Mouse (Mus musculus) CH12.LX (cell line): ENCODE measurements around the gene Prkaa1. TPM values are rescaled to one million over a fixed set of nuclear protein-coding genes. Genes with fewer than 3 reads are reported as not detected.

Source experiments
- DNase-seq: peaks from one replicate; pipeline ENCODE4 v3.0.0-alpha.2; 2013; ENCODE audit errors: extremely low read depth
- H3K27ac ChIP-seq: 2 replicates; pipeline ENCODE4 v1.5.1; 2012; ENCODE audit warnings: low read depth, mild to moderate bottlenecking, control low read depth, moderate library complexity; ENCODE audit not compliant: insufficient read depth
- H3K27me3 ChIP-seq: replicated peaks from 2 replicates; pipeline ENCODE3; 2012; ENCODE audit warnings: inconsistent platforms
- H3K36me3 ChIP-seq, 2 experiments: replicated peaks in 1 of 2; 2 replicates each; pipeline versions ENCODE3 to v1.6.1; 2012; ENCODE audit warnings: inconsistent platforms in 1 of 2, low read length in 1 of 2, mild to moderate bottlenecking in 1 of 2, mixed read lengths in 1 of 2, moderate library complexity in 1 of 2; ENCODE audit not compliant: control insufficient read depth in 1 of 2, insufficient read depth in 1 of 2
- H3K4me1 ChIP-seq, 2 experiments: 2 replicates each; pipeline ENCODE4 v1.6.1; 2012; ENCODE audit warnings: inconsistent platforms in 1 of 2, moderate library complexity in 1 of 2; ENCODE audit not compliant: insufficient read depth in 2 of 2, control insufficient read depth in 1 of 2
- H3K4me2 ChIP-seq: 2 replicates; pipeline ENCODE4 v1.6.1; 2012; ENCODE audit warnings: low read depth, mild to moderate bottlenecking, control low read depth; ENCODE audit not compliant: poor library complexity, insufficient read depth, severe bottlenecking
- H3K4me3 ChIP-seq, 3 experiments: fragments of 150-350 bp in 1 of 3; sonication (generic) in 1 of 3; replicated peaks in 1 of 3; 2 replicates each; pipeline versions ENCODE3 to v1.5.1; 2011 to 2012; ENCODE audit warnings: low read depth in 2 of 3, low read length in 2 of 3, mild to moderate bottlenecking in 2 of 3, moderate library complexity in 2 of 3, control low read depth in 1 of 3, improper control_type of control experiment in 1 of 3, inconsistent platforms in 1 of 3, mixed read lengths in 1 of 3; ENCODE audit not compliant: poor library complexity in 1 of 3
- H3K79me2 ChIP-seq: replicated peaks from 2 replicates; pipeline ENCODE4 v1.6.1; 2012; ENCODE audit warnings: mild to moderate bottlenecking, moderate library complexity; ENCODE audit not compliant: control insufficient read depth, poor library complexity, insufficient read depth, severe bottlenecking; ENCODE audit errors: extremely low read depth
- H3K9ac ChIP-seq: 2 replicates; pipeline ENCODE4 v1.6.1; 2012; ENCODE audit warnings: low read depth, mild to moderate bottlenecking, control low read depth, moderate library complexity; ENCODE audit not compliant: insufficient read depth
- H3K9me3 ChIP-seq: replicated peaks from 2 replicates; pipeline ENCODE3; 2012; ENCODE audit warnings: low read length, inconsistent platforms, mixed read lengths
- E2F4 ChIP-seq: IDR thresholded peaks from 2 replicates; pipeline ENCODE4 v1.6.1; 2011; ENCODE audit warnings: low read depth, low read length, improper control_type of control experiment; ENCODE audit not compliant: insufficient replicate concordance
- EP300 ChIP-seq: IDR thresholded peaks from 2 replicates; pipeline ENCODE4 v1.6.1; 2011; ENCODE audit warnings: low read length, improper control_type of control experiment
- GABPA ChIP-seq: IDR thresholded peaks from 2 replicates; pipeline ENCODE4 v1.6.1; 2012; ENCODE audit warnings: low read depth, low read length, improper control_type of control experiment, inconsistent platforms; ENCODE audit not compliant: insufficient replicate concordance
- HCFC1 ChIP-seq: IDR thresholded peaks from 2 replicates; pipeline ENCODE4 v1.6.1; 2012; ENCODE audit warnings: low read depth, mild to moderate bottlenecking, inconsistent platforms, low read length, improper control_type of control experiment
- IRF4 ChIP-seq: IDR thresholded peaks from 2 replicates; pipeline ENCODE4 v1.6.1; 2014; ENCODE audit warnings: low read depth, mild to moderate bottlenecking, inconsistent platforms, low read length, improper control_type of control experiment
- JUND ChIP-seq: conservative IDR thresholded peaks from 2 replicates; pipeline ENCODE4 v1.6.1; 2011; ENCODE audit warnings: low read depth, low read length, improper control_type of control experiment
- MAFK ChIP-seq: IDR thresholded peaks from 2 replicates; pipeline ENCODE4 v1.6.1; 2011; ENCODE audit warnings: low read length, improper control_type of control experiment; ENCODE audit not compliant: insufficient replicate concordance
- MAZ ChIP-seq: IDR thresholded peaks from 2 replicates; pipeline ENCODE4 v1.6.1; 2012; ENCODE audit warnings: low read depth, mild to moderate bottlenecking, inconsistent platforms, low read length, improper control_type of control experiment, moderate library complexity
- MXI1 ChIP-seq: IDR thresholded peaks from 2 replicates; pipeline ENCODE4 v1.6.1; 2011; ENCODE audit warnings: mild to moderate bottlenecking, low read depth, low read length, improper control_type of control experiment
- NELFE ChIP-seq: IDR thresholded peaks from 2 replicates; pipeline ENCODE4 v1.6.1; 2011; ENCODE audit warnings: low read depth, low read length, improper control_type of control experiment
- NRF1 ChIP-seq: IDR thresholded peaks from 2 replicates; pipeline ENCODE4 v1.6.1; 2014; ENCODE audit warnings: low read depth, mild to moderate bottlenecking, inconsistent platforms, low read length, improper control_type of control experiment, moderate library complexity
- POLR2A ChIP-seq: IDR thresholded peaks from 2 replicates; pipeline ENCODE4 v1.6.1; 2011; ENCODE audit warnings: low read depth, mild to moderate bottlenecking, improper control_type of control experiment, low read length
- RAD21 ChIP-seq: IDR thresholded peaks from 2 replicates; pipeline ENCODE4 v1.6.1; 2011; ENCODE audit warnings: low read depth, mild to moderate bottlenecking, low read length, improper control_type of control experiment, moderate library complexity
- RCOR1 ChIP-seq: conservative IDR thresholded peaks from 2 replicates; pipeline ENCODE4 v1.6.1; 2012; ENCODE audit warnings: low read depth, mild to moderate bottlenecking, inconsistent platforms, low read length, improper control_type of control experiment
- SIN3A ChIP-seq: IDR thresholded peaks from 2 replicates; pipeline ENCODE4 v1.6.1; 2012; ENCODE audit warnings: low read length, improper control_type of control experiment, inconsistent platforms
- TBP ChIP-seq: conservative IDR thresholded peaks from 2 replicates; pipeline ENCODE4 v1.6.1; 2011; ENCODE audit warnings: low read depth, low read length, improper control_type of control experiment
- TCF12 ChIP-seq: IDR thresholded peaks from 2 replicates; pipeline ENCODE4 v1.6.1; 2014; ENCODE audit warnings: low read depth, mild to moderate bottlenecking, inconsistent platforms, low read length, improper control_type of control experiment
- UBTF ChIP-seq: IDR thresholded peaks from 2 replicates; pipeline ENCODE4 v1.6.1; 2012; ENCODE audit warnings: low read depth, mild to moderate bottlenecking, inconsistent platforms, low read length, improper control_type of control experiment, moderate library complexity
- USF1 ChIP-seq: IDR thresholded peaks from 2 replicates; pipeline ENCODE4 v1.6.1; 2014; ENCODE audit warnings: low read depth, mild to moderate bottlenecking, inconsistent platforms, low read length, improper control_type of control experiment
- USF2 ChIP-seq: conservative IDR thresholded peaks from 2 replicates; pipeline ENCODE4 v1.6.1; 2011; ENCODE audit warnings: low read depth, low read length, improper control_type of control experiment
- ZC3H11A ChIP-seq: IDR thresholded peaks from 2 replicates; pipeline ENCODE4 v1.6.1; 2012; ENCODE audit warnings: low read depth, mild to moderate bottlenecking, inconsistent platforms, low read length, improper control_type of control experiment
- ZKSCAN1 ChIP-seq: IDR thresholded peaks from 2 replicates; pipeline ENCODE4 v1.6.1; 2012; ENCODE audit warnings: low read depth, inconsistent platforms, low read length, improper control_type of control experiment, borderline replicate concordance
- dilution Hi-C: fragments of 300-500 bp; cut with MboI; formaldehyde crosslinking; loops from 2 replicates; pipeline ENCODE4 v1.14.3; 2020; ENCODE audit warnings: low sequenced_read_pairs; ENCODE audit not compliant: extremely low pct_unique_long_range_greater_than_20kb, extremely low pct_ligation_motif_present
- in situ Hi-C: fragments of 300-500 bp; cut with MboI; formaldehyde crosslinking; loops from 3 replicates; pipeline ENCODE4 v1.14.3; 2019; ENCODE audit warnings: low sequenced_read_pairs, low pct_ligation_motif_present, low pct_unique_long_range_greater_than_20kb, mixed read lengths
- polyA plus RNA-seq: library from polyadenylated mRNA; unstranded; fragments of >175 nt; gene quantifications from 2 replicates; pipeline ENCODE4 v1.2.1, GENCODE M21; 2012; ENCODE audit warnings: low read depth; ENCODE audit not compliant: insufficient read length
- total RNA-seq, 2 experiments: library from RNA; depleted of rRNA; stranded (reverse); fragments of 300-350 nt in 1 of 2; fragments of >200 nt in 1 of 2; gene quantifications; 2 replicates each; pipeline ENCODE4 v1.2.3; 2012 to 2014

Gene Prkaa1
- total and polyA plus RNA-seq, 3 experiments, result 12.6 to 25.4 (median 21.2) TPM

GRCm38 (mm10) chr15:5165121-5165773, 21.6 kb downstream of the Prkaa1 start:
- Histone ChIP-seq H3K9me3 (no peaks in the 10 kb centered on the region), H3K4me2 (no peak overlapping the region), H3K27ac (no peak overlapping the region), H3K79me2 (no peaks in the 10 kb centered on the region), H3K4me1 (no peaks in the 10 kb centered on the region)
- no peak for TF ChIP-seq NRF1
- TF ChIP-seq MAFK, result no peak
- no peak for TF ChIP-seq POLR2A
- no peak for TF ChIP-seq JUND
- TF ChIP-seq TCF12, result no peak
- no peak for TF ChIP-seq IRF4
- TF ChIP-seq, all 38 proteins: peak for 0
- in situ Hi-C loops, result no loop called here
- Histone ChIP-seq H3K9ac (no peak overlapping the region), H3K4me3 (no peak overlapping the region), H3K27me3 (no peaks in the 10 kb centered on the region), H3K36me3 (peaks cover 64 to 72% of the 10 kb centered on the region in 2 experiments)
- DNase-seq, result no peak
- dilution Hi-C loops, result no loop called here

DNA sequence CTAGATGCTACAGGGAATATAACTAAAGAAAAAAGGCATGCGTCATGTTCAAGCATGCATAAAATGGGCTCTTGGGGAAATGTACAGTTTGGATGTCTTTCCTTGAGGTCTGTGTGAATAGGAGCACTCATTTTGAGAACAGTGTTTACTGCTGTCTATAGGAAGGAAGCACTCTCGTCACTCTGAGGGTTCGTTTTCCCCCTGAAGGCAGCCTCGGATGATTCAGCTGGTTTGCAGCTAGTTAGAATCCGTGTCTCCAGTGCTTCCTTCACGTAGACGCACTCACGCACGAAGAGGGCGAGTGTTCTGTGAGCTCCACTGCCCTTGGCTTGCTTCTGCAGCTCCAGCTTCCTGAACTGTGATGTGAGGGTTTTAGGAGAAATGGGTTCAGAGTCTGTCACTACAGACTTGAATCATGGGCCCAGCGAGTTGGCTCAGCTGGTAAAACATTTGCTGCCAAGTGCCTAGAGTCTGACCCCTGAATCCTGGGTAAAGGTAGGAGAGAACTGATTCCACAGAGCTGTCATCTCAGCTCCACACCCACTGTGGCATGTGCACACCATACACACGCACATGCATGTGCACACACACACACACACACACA, 29.7 kb downstream of the Prkaa1 start:
- Histone ChIP-seq H3K4me1 (no peaks in the 10 kb centered on the region), H3K9me3 (no peaks in the 10 kb centered on the region), H3K27ac (no peak overlapping the region), H3K4me2 (no peak overlapping the region), H3K36me3 (peaks cover 53 to 80% of the 10 kb centered on the region in 2 experiments), H3K27me3 (no peaks in the 10 kb centered on the region), H3K79me2 (no peaks in the 10 kb centered on the region; the same call in 1 of the 2 replicates), H3K4me3 (no peak overlapping the region), H3K9ac (no peak overlapping the region)
- in situ Hi-C loops, result no loop called here
- DNase-seq, result no peak
- dilution Hi-C loops, result no loop called here
- TF ChIP-seq TBP, result no peak
- TF ChIP-seq USF2, result no peak
- TF ChIP-seq UBTF, result no peak
- no peak for TF ChIP-seq USF1
- no peak for TF ChIP-seq MAZ
- no peak for TF ChIP-seq MAFK
- TF ChIP-seq JUND, result no peak
- TF ChIP-seq MXI1, result no peak
- TF ChIP-seq ZC3H11A, result no peak
- no peak for TF ChIP-seq GABPA
- no peak for TF ChIP-seq NRF1
- no peak for TF ChIP-seq RCOR1
- TF ChIP-seq E2F4, result no peak
- TF ChIP-seq SIN3A, result no peak
- no peak for TF ChIP-seq ZKSCAN1
- no peak for TF ChIP-seq NELFE
- TF ChIP-seq POLR2A, result no peak
- TF ChIP-seq RAD21, result no peak
- TF ChIP-seq HCFC1, result no peak
- no peak for TF ChIP-seq EP300
